In genomic region chr5:30913060-30913841, GRCm38 (mm10) we compare ENCODE assay signal across 8 mouse cellular contexts. TPM values are rescaled to one million over a fixed set of nuclear protein-coding genes. Genes with fewer than 3 reads are reported as not detected.
A peak's percentile ranks its signal among the peaks of the same experiment; 100 is the strongest.
DNase-seq lines count a peak whose midpoint lies in the region; ATAC-seq and TF ChIP-seq lines count a peak whose summit lies in the region.

Emilin1 (plus strand) TSS chr5:30913402.

- no peak for TF ChIP-seq CTCF in testis, adult 2 months (IDR thresholded peaks at IDR 0.05; ENCODE audit: control insufficient read depth, insufficient read depth, insufficient replicate concordance, low read depth, low read length)

- peak within 1 kb of the TSS; percentile 88 for H3K9ac ChIP-seq in embryonic facial prominence, embryonic 13.5 days
- peak within 1 kb of the TSS; percentile 83 for H3K9ac ChIP-seq in heart, embryonic 13.5 days

- DNase-seq in adrenal gland, adult 2 months: peak; percentile 65
- DNase-seq in kidney, postnatal 36 days: peak; percentile 61 to 71
- no peak for DNase-seq in spleen, postnatal 36 days (ENCODE audit: low spot score in 2 of 2)
- DNase-seq in natural killer cell, adult 2 months (ENCODE audit: low spot score in 2 of 2): no peak

- H3K27me3 ChIP-seq in embryonic facial prominence, embryonic 13.5 days: no peaks in the 10 kb centered on the region
- no peaks in the 10 kb centered on the region for H3K27me3 ChIP-seq in heart, embryonic 13.5 days (replicated peaks)
- H3K27me3 ChIP-seq in megakaryocyte, embryonic 14.5 days (replicated peaks): no peaks in the 10 kb centered on the region
- H3K27me3 ChIP-seq in testis, adult 2 months (ENCODE audit: control insufficient read depth, insufficient read depth, low read length): no peaks in the 10 kb centered on the region

- no peak for TF ChIP-seq POLR2A in testis, adult 2 months (IDR thresholded peaks at IDR 0.05; ENCODE audit: control insufficient read depth, low read depth, low read length)

- H3K4me1 ChIP-seq in embryonic facial prominence, embryonic 13.5 days: peaks cover 88% of the 10 kb centered on the region
- peaks cover 95% of the 10 kb centered on the region for H3K4me1 ChIP-seq in heart, embryonic 13.5 days
- H3K4me1 ChIP-seq in megakaryocyte, embryonic 14.5 days: peaks cover 90% of the 10 kb centered on the region
- peaks cover 8% of the 10 kb centered on the region for H3K4me1 ChIP-seq in testis, adult 2 months (ENCODE audit: control insufficient read depth, insufficient read depth, low read length)

- 11% methylated on average over 12 of the region's 13 CpGs for WGBS in embryonic facial prominence, embryonic 13.5 days
- WGBS in heart, embryonic 13.5 days: 17% methylated on average over 13 of the region's 13 CpGs

- no peaks in the 10 kb centered on the region for H3K9me3 ChIP-seq in embryonic facial prominence, embryonic 13.5 days
- no peaks in the 10 kb centered on the region for H3K9me3 ChIP-seq in heart, embryonic 13.5 days
- H3K9me3 ChIP-seq in megakaryocyte, embryonic 14.5 days: no peaks in the 10 kb centered on the region

- peak within 1 kb of the TSS; percentile 68 for H3K4me3 ChIP-seq in embryonic facial prominence, embryonic 13.5 days
- peak within 1 kb of the TSS; percentile 59 for H3K4me3 ChIP-seq in heart, embryonic 13.5 days
- peak within 1 kb of the TSS; percentile 98 for H3K4me3 ChIP-seq in megakaryocyte, embryonic 14.5 days (replicated peaks)
- H3K4me3 ChIP-seq in testis, adult 2 months (ENCODE audit: control insufficient read depth, low read depth, low read length): peak within 1 kb of the TSS; percentile 34

- peak within 1 kb of the TSS; percentile 99 for H3K27ac ChIP-seq in embryonic facial prominence, embryonic 13.5 days
- peak within 1 kb of the TSS; percentile 96 for H3K27ac ChIP-seq in heart, embryonic 13.5 days (replicated peaks)
- peak within 1 kb of the TSS; percentile 39; the same call in 1 of the 2 replicates for H3K27ac ChIP-seq in testis, adult 2 months (ENCODE audit: control insufficient read depth, insufficient read depth, low read depth, low read length)

- peak within 1 kb of the TSS; percentile 95 for H3K4me2 ChIP-seq in embryonic facial prominence, embryonic 13.5 days
- peak within 1 kb of the TSS; percentile 79 for H3K4me2 ChIP-seq in heart, embryonic 13.5 days

- ATAC-seq in embryonic facial prominence, embryonic 13.5 days (ENCODE audit: insufficient number of reproducible peaks, insufficient read depth, low FRiP score, low TSS enrichment, low read depth): peak; percentile 66
- peak; percentile 58 for ATAC-seq in heart, embryonic 13.5 days (ENCODE audit: extremely low read depth, insufficient number of reproducible peaks, low FRiP score, low TSS enrichment)

- peaks cover 17% of the 10 kb centered on the region for H3K36me3 ChIP-seq in embryonic facial prominence, embryonic 13.5 days
- H3K36me3 ChIP-seq in heart, embryonic 13.5 days: peaks cover 17% of the 10 kb centered on the region
- H3K36me3 ChIP-seq in megakaryocyte, embryonic 14.5 days (replicated peaks; ENCODE audit: low read length): peaks cover 32% of the 10 kb centered on the region
- H3K36me3 ChIP-seq in testis, adult 2 months (ENCODE audit: control insufficient read depth, insufficient read depth, low read length): no peaks in the 10 kb centered on the region

RNA-seq across cellular contexts. Expression of gene Emilin1, which starts in this region (rescaled TPM):
- 10 to 100 TPM; 40.3 to 62.0 TPM for total RNA-seq in adrenal gland, adult 2 months (2021)
- 64.1 and 75.1 TPM in 2 replicates for polyA plus RNA-seq in adrenal gland, adult 2 months (2012; rRNA removed)
- polyA plus RNA-seq in embryonic facial prominence, embryonic 13.5 days (2015; fragmentation: Nextera tagmentation; extraction: Ambion mirVana): 199 and 251 TPM in 2 replicates
- polyA plus RNA-seq in heart, embryonic 13.5 days (2015; fragmentation: Nextera tagmentation; extraction: Ambion mirVana): 166 and 168 TPM in 2 replicates
- polyA plus RNA-seq in megakaryocyte, embryonic 14.5 days (2012; ENCODE audit: insufficient read depth, low replicate concordance): 427 and 497 TPM in 2 replicates
- 5.7 and 6.5 TPM in 2 replicates for polyA plus RNA-seq in testis, adult 2 months (2012; rRNA removed)

Comparison
In these comparisons a context has a peak if more than half of its experiments do, and no peak if none do; other contexts are left out.
1. DNase-seq: peak in adrenal gland, adult 2 months (single experiment) and kidney, postnatal 36 days (2 of 2); none in spleen, postnatal 36 days (0 of 2) and natural killer cell, adult 2 months (0 of 2).
2. H3K27ac ChIP-seq: peak in every context shown above with its lines; median percentile 99 in embryonic facial prominence, embryonic 13.5 days; 96 in heart, embryonic 13.5 days; 39 in testis, adult 2 months.
3. H3K4me3 ChIP-seq: peak in every context shown above with its lines; median percentile 98 in megakaryocyte, embryonic 14.5 days; 68 in embryonic facial prominence, embryonic 13.5 days; 59 in heart, embryonic 13.5 days; 34 in testis, adult 2 months.